Mouse (Mus musculus) bone marrow macrophage, adult 2 months (primary cell): ENCODE results near the gene Gpnmb. TPM values are rescaled to one million over a fixed set of nuclear protein-coding genes. Genes with fewer than 3 reads are reported as not detected.

Experiments used
- H3K27ac ChIP-seq: 2 replicates; pipeline ENCODE4 v1.5.1; 2012; ENCODE audit warnings: low read depth, low read length; ENCODE audit not compliant: insufficient read depth
- H3K4me1 ChIP-seq: 2 replicates; pipeline ENCODE4 v1.6.1; 2012; ENCODE audit warnings: low read length; ENCODE audit not compliant: control insufficient read depth, insufficient read depth
- H3K4me3 ChIP-seq: 2 replicates; pipeline ENCODE4 v1.5.1; 2012; ENCODE audit warnings: mild to moderate bottlenecking, low read length, moderate library complexity; ENCODE audit not compliant: insufficient read depth
- CTCF ChIP-seq: IDR thresholded peaks from 2 replicates; pipeline ENCODE4 v1.5.1; 2012; ENCODE audit warnings: low read depth, mild to moderate bottlenecking, low read length, moderate library complexity
- POLR2A ChIP-seq: IDR thresholded peaks from 2 replicates; pipeline ENCODE4 v1.6.1; 2012; ENCODE audit warnings: mild to moderate bottlenecking, low read depth, low read length, borderline replicate concordance
- polyA plus RNA-seq: library from polyadenylated mRNA; stranded (reverse); fragments of >200 nt; gene quantifications from 2 replicates; pipeline ENCODE4 v1.2.4, GENCODE M21; 2012; ENCODE audit not compliant: missing spikeins, insufficient read depth, insufficient read length

Gene Gpnmb
- polyA plus RNA-seq, 1 experiment, result 3,910 TPM

DNA sequence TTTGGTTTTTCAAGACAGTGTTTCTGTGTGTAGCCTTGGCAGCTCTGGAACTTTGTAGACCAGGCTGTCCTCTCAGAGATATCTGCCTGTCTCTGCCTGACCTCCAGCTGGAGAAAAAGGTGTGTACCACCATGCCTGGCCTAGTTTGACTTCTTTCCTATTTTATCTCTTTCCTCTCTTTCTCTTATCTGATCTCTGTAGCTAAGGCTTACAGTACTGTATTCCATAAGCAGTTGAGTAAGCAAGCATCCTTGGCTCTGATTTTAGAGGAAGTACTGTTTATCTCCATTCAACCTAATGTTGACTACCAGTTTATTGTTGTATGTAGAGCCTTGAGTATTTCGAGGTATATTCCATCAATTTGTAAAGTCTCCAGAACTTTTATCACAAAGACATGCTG lies 43.0 kb downstream of the Gpnmb start:
- peaks cover 6% of the 10 kb centered on the region for H3K4me1 ChIP-seq
- TF ChIP-seq POLR2A (no peak), CTCF (no peak)
- H3K27ac ChIP-seq, result no peak overlapping the region
- H3K4me3 ChIP-seq, result no peak overlapping the region

- H3K27ac ChIP-seq, result no peak overlapping the region
- no peaks in the 10 kb centered on the region for H3K4me1 ChIP-seq
- TF ChIP-seq POLR2A (no peak), CTCF (no peak)
- no peak overlapping the region for H3K4me3 ChIP-seq
Measured at GRCm38 (mm10) chr6:49083008-49083407, 46.7 kb downstream of the Gpnmb start.

DNA sequence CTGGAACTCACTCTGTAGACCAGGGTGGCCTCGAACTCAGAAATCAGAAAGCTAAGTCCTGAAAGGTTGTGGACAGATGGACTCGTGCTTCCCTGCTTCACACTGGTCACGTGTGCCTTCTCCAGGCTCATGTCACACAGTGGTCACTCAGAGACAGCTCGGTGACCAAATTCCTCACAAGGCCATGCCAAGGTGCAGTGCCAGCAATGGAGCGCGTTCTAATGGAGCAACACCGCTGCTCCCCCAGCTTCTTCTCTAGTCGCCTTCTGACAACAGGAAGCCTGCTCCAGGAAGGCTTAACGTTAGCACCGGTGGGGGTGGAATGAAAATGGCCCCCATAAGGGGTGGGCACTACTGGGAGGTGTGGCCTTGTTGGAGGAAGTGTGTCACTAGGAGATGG lies 58.6 kb downstream of the Gpnmb start:
- no peak overlapping the region for H3K27ac ChIP-seq
- no peak for TF ChIP-seq POLR2A
- TF ChIP-seq CTCF, result no peak
- H3K4me3 ChIP-seq, result no peak overlapping the region
- H3K4me1 ChIP-seq, result peaks cover 38% of the 10 kb centered on the region

DNA sequence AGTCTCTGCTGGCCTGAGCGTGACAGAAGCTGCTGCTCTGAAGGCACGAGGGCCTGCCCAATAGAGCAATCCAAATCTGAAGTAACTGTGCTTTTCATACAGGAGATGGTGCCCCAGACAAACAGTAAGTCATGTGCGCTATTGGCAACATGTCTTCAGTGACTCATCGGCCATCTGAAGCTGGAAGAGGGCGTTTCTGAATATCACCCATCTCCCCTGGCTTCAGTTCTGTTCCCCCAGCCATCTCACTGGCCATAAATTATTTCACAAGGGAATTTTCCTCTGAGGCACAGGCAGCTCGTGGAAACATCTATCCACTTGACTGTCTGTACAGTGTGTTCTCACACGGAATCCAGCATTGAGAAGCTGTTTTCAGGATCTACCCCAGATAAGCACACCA lies 60.1 kb downstream of the Gpnmb start:
- no peak for TF ChIP-seq CTCF
- no peak for TF ChIP-seq POLR2A
- H3K4me3 ChIP-seq, result peak overlapping the region; percentile 18
- peaks cover 38% of the 10 kb centered on the region for H3K4me1 ChIP-seq
- peak overlapping the region; percentile 91 for H3K27ac ChIP-seq

GRCm38 (mm10) chr6:49096933-49097461 lies 60.7 kb downstream of the Gpnmb start:
- TF ChIP-seq CTCF, result no peak
- no peak for TF ChIP-seq POLR2A
- peak overlapping the region; percentile 91 for H3K27ac ChIP-seq
- peak overlapping the region; percentile 18 for H3K4me3 ChIP-seq
- H3K4me1 ChIP-seq, result peaks cover 38% of the 10 kb centered on the region

GRCm38 (mm10) chr6:49097596-49098110 lies 61.3 kb downstream of the Gpnmb start:
- TF ChIP-seq CTCF (no peak), POLR2A (no peak)
- H3K4me3 ChIP-seq, result no peak overlapping the region
- H3K4me1 ChIP-seq, result peaks cover 38% of the 10 kb centered on the region
- peak overlapping the region; percentile 91 for H3K27ac ChIP-seq

DNA sequence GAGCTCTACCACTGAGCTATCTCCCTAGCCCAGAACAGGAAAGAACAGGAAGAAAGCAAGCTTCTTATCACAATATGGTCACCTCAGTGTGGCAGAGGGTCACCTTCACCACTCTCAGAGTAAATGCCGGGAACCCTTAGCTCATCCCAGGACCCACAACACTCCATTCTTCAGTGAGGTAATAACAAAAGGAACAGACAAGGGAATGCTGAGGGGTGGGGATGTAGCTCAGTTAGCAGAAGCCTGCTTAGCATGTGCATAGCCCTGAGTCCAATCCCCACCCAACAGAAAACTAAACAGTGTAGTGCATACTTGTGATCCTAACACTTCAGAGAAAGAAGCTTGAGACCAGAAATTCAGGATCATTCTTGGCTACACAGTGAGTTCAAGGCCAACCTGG lies 62.7 kb downstream of the Gpnmb start:
- TF ChIP-seq CTCF (no peak), POLR2A (no peak)
- no peak overlapping the region for H3K27ac ChIP-seq
- peaks cover 38% of the 10 kb centered on the region for H3K4me1 ChIP-seq
- H3K4me3 ChIP-seq, result no peak overlapping the region

GRCm38 (mm10) chr6:49106746-49107500 lies 70.6 kb downstream of the Gpnmb start:
- no peak overlapping the region for H3K4me3 ChIP-seq
- H3K27ac ChIP-seq, result peak overlapping the region; percentile 80
- TF ChIP-seq CTCF (no peak), POLR2A (no peak)
- peaks cover 12% of the 10 kb centered on the region for H3K4me1 ChIP-seq

DNA sequence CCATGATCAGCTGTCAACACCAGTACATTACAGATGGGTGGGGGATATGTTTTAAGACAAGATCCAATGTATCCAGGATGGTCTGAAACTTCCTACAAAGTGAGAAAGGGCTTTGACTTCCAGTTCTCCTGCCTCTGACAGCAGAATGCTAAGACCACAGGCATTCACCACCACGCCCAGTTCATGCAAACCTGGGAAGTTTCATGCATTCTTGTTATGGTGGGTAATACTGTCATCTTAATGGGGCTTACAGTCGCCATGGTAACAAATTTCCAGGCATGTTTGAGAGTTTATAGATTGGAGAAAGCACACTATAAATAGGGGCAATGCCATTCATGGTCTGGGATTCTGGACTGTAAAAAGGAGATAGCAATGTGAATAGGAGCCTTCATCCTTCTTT lies 72.8 kb downstream of the Gpnmb start:
- TF ChIP-seq CTCF (no peak), POLR2A (no peak)
- H3K4me1 ChIP-seq, result peaks cover 12% of the 10 kb centered on the region
- no peak overlapping the region for H3K27ac ChIP-seq
- no peak overlapping the region for H3K4me3 ChIP-seq

DNA sequence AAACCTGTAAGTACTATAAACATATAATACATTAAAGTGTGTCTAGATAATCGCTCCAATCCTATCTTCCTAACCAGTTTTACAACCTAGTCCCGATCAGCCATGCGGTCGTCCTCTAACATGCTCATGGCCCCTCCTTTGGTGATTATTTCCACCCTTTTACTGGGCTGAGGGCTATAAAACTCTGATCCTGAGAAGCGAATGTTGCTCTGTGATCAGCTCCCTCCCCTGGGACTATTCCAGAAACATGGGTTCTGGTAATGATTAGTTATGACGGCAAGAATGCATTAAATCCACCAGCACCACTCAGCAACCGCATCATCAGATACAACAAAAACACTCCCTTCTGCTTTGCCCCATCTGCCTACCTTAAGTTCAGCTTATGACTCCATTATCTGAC lies 77.5 kb downstream of the Gpnmb start:
- TF ChIP-seq POLR2A (no peak), CTCF (no peak)
- H3K4me1 ChIP-seq, result peaks cover 8% of the 10 kb centered on the region
- no peak overlapping the region for H3K4me3 ChIP-seq
- no peak overlapping the region for H3K27ac ChIP-seq

DNA sequence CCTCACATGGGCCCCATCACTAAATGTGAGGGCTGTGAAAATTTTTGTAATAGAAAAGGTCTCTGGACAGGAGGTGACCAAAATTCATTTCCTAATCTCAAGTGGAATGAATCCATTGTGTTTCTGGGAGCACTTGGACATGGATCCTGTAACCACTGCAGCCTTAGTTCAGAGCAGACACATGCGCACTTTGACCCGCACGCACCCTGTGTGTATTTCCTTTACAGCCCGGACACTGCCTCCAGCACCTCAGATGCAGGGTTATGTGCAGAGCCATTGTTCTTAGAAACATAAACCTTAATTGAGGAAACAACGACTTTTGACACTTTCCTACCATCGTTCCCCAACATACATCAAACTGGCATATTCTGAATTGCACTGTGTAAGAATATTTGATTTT lies 78.1 kb downstream of the Gpnmb start:
- no peak overlapping the region for H3K4me3 ChIP-seq
- no peak for TF ChIP-seq CTCF
- no peak for TF ChIP-seq POLR2A
- H3K4me1 ChIP-seq, result peaks cover 8% of the 10 kb centered on the region
- no peak overlapping the region for H3K27ac ChIP-seq
